Mouse (Mus musculus): Measurements from ENCODE around the gene Smad9.
"Not testable (repeated sequence)": the region's sequence is repeated elsewhere in the genome, so short reads cannot be mapped to it uniquely, and the experiment has no call there.

The Smad9 gene

GRCm38 (mm10) chr3:54756058-54756457 lies 676 bp downstream of the Smad9 start:
- DNase-seq (ENCODE audit: extremely low read depth, insufficient read length, low spot score), result peak; percentile 66

- DNase-seq (ENCODE audit: extremely low read depth, insufficient read length, low spot score), result no peak
Observed at GRCm38 (mm10) chr3:54757446-54757845, 2.1 kb downstream of the Smad9 start.

GRCm38 (mm10) chr3:54759211-54759610 lies 3.8 kb downstream of the Smad9 start:
- DNase-seq (ENCODE audit: extremely low read depth, insufficient read length, low spot score), result no peak

GRCm38 (mm10) chr3:54760321-54761115 lies 5.1 kb downstream of the Smad9 start:
- DNase-seq (ENCODE audit: extremely low read depth, insufficient read length, low spot score), result no peak

- DNase-seq (ENCODE audit: extremely low read depth, insufficient read length, low spot score), result no peak
Observed at GRCm38 (mm10) chr3:54761258-54761657, 5.9 kb downstream of the Smad9 start.

GRCm38 (mm10) chr3:54764418-54764817 lies 9.0 kb downstream of the Smad9 start:
- no peak for DNase-seq (ENCODE audit: extremely low read depth, insufficient read length, low spot score)

GRCm38 (mm10) chr3:54765521-54765920 lies 10.1 kb downstream of the Smad9 start:
- not testable (repeated sequence) for DNase-seq (ENCODE audit: extremely low read depth, insufficient read length, low spot score)

- no peak for DNase-seq (ENCODE audit: extremely low read depth, insufficient read length, low spot score)
Observed at GRCm38 (mm10) chr3:54766034-54766433, 10.7 kb downstream of the Smad9 start.

- DNase-seq (ENCODE audit: extremely low read depth, insufficient read length, low spot score), result no peak
Observed at GRCm38 (mm10) chr3:54766811-54767210, 11.4 kb downstream of the Smad9 start.

GRCm38 (mm10) chr3:54768592-54768991 lies 13.2 kb downstream of the Smad9 start:
- no peak for DNase-seq (ENCODE audit: extremely low read depth, insufficient read length, low spot score)

GRCm38 (mm10) chr3:54769349-54770275 lies 14.2 kb downstream of the Smad9 start:
- DNase-seq (ENCODE audit: extremely low read depth, insufficient read length, low spot score), result no peak

GRCm38 (mm10) chr3:54773613-54774012 lies 18.2 kb downstream of the Smad9 start:
- DNase-seq (ENCODE audit: extremely low read depth, insufficient read length, low spot score), result no peak

GRCm38 (mm10) chr3:54775989-54776631 lies 20.7 kb downstream of the Smad9 start:
- DNase-seq (ENCODE audit: extremely low read depth, insufficient read length, low spot score), result no peak

GRCm38 (mm10) chr3:54790601-54791000 lies 35.2 kb downstream of the Smad9 start:
- no peak for DNase-seq (ENCODE audit: extremely low read depth, insufficient read length, low spot score)

- DNase-seq (ENCODE audit: extremely low read depth, insufficient read length, low spot score), result no peak
Observed at GRCm38 (mm10) chr3:54791822-54792677, 36.7 kb downstream of the Smad9 start.

GRCm38 (mm10) chr3:54793762-54794161 lies 38.4 kb downstream of the Smad9 start:
- no peak for DNase-seq (ENCODE audit: extremely low read depth, insufficient read length, low spot score)

- DNase-seq (ENCODE audit: extremely low read depth, insufficient read length, low spot score), result no peak
Observed at GRCm38 (mm10) chr3:54795379-54795778, 40.0 kb downstream of the Smad9 start.

- DNase-seq (ENCODE audit: extremely low read depth, insufficient read length, low spot score), result no peak
Observed at GRCm38 (mm10) chr3:54795806-54796205, 40.4 kb downstream of the Smad9 start.

GRCm38 (mm10) chr3:54797211-54797610 lies 41.8 kb downstream of the Smad9 start:
- no peak for DNase-seq (ENCODE audit: extremely low read depth, insufficient read length, low spot score)

- no peak for DNase-seq (ENCODE audit: extremely low read depth, insufficient read length, low spot score)
Observed at GRCm38 (mm10) chr3:54803713-54804112, 48.3 kb downstream of the Smad9 start.

Measured in 3134 (cell line).